Mouse (Mus musculus): ENCODE data around the gene Aif1l.

Aif1l gene

GRCm38 (mm10) chr2:31952236-31952635 lies 2.3 kb downstream of the Aif1l start:
- DNase-seq (ENCODE audit: low read depth): no peak

- DNase-seq (ENCODE audit: low read depth): no peak
Measured at GRCm38 (mm10) chr2:31952725-31953124, 2.8 kb downstream of the Aif1l start.

GRCm38 (mm10) chr2:31953687-31954086 lies 3.7 kb downstream of the Aif1l start:
- no peak for DNase-seq (ENCODE audit: low read depth)

GRCm38 (mm10) chr2:31954779-31955181 lies 4.8 kb downstream of the Aif1l start:
- DNase-seq (ENCODE audit: low read depth): no peak

- DNase-seq (ENCODE audit: low read depth): no peak
Measured at GRCm38 (mm10) chr2:31955686-31956085, 5.7 kb downstream of the Aif1l start.

GRCm38 (mm10) chr2:31957211-31957610 lies 7.3 kb downstream of the Aif1l start:
- DNase-seq (ENCODE audit: low read depth): no peak

GRCm38 (mm10) chr2:31960986-31961385 lies 11.0 kb downstream of the Aif1l start:
- DNase-seq (ENCODE audit: low read depth): no peak

- DNase-seq (ENCODE audit: low read depth): no peak
Measured at GRCm38 (mm10) chr2:31961791-31962222, 11.9 kb downstream of the Aif1l start.

GRCm38 (mm10) chr2:31962501-31963224 lies 12.7 kb downstream of the Aif1l start:
- DNase-seq (ENCODE audit: low read depth): no peak

- DNase-seq (ENCODE audit: low read depth): no peak
Measured at GRCm38 (mm10) chr2:31963491-31963890, 13.6 kb downstream of the Aif1l start.

GRCm38 (mm10) chr2:31964191-31964590 lies 14.3 kb downstream of the Aif1l start:
- no peak for DNase-seq (ENCODE audit: low read depth)

- peak; percentile 79 for DNase-seq (ENCODE audit: low read depth)
Measured at GRCm38 (mm10) chr2:31965110-31965509, 15.2 kb downstream of the Aif1l start.

- DNase-seq (ENCODE audit: low read depth): no peak
Measured at GRCm38 (mm10) chr2:31966801-31967200, 16.9 kb downstream of the Aif1l start.

- no peak for DNase-seq (ENCODE audit: low read depth)
Measured at GRCm38 (mm10) chr2:31972589-31972988, 22.6 kb downstream of the Aif1l start.

- DNase-seq (ENCODE audit: low read depth): peak; percentile 99
Measured at GRCm38 (mm10) chr2:31974141-31974808, 24.3 kb downstream of the Aif1l start, which contains the start of gene Nup214. TSS of gene Nup214 (plus strand) at chr2:31974436.

- DNase-seq (ENCODE audit: low read depth): no peak
Measured at GRCm38 (mm10) chr2:31974809-31975371, 25.0 kb downstream of the Aif1l start.

GRCm38 (mm10) chr2:31987774-31988173 lies 37.8 kb downstream of the Aif1l start:
- no peak for DNase-seq (ENCODE audit: low read depth)

- no peak for DNase-seq (ENCODE audit: low read depth)
Measured at GRCm38 (mm10) chr2:31990961-31991360, 41.0 kb downstream of the Aif1l start.

GRCm38 (mm10) chr2:31994896-31995295 lies 45.0 kb downstream of the Aif1l start:
- DNase-seq (ENCODE audit: low read depth): no peak

- DNase-seq (ENCODE audit: low read depth): no peak
Measured at GRCm38 (mm10) chr2:31996060-31996459, 46.1 kb downstream of the Aif1l start.

GRCm38 (mm10) chr2:31997539-31997938 lies 47.6 kb downstream of the Aif1l start:
- no peak for DNase-seq (ENCODE audit: low read depth)

GRCm38 (mm10) chr2:31998443-31998842 lies 48.5 kb downstream of the Aif1l start:
- peak; percentile 57 for DNase-seq (ENCODE audit: low read depth)

GRCm38 (mm10) chr2:32008311-32008710 lies 58.4 kb downstream of the Aif1l start:
- DNase-seq (ENCODE audit: low read depth): no peak
